Mouse (Mus musculus): ENCODE results near the gene Fshr. TPM values are rescaled to one million over a fixed set of nuclear protein-coding genes. Genes with fewer than 3 reads are reported as not detected.

Gene Fshr
- polyA plus RNA-seq, 1 experiment from 2014 or later = not detected

DNA sequence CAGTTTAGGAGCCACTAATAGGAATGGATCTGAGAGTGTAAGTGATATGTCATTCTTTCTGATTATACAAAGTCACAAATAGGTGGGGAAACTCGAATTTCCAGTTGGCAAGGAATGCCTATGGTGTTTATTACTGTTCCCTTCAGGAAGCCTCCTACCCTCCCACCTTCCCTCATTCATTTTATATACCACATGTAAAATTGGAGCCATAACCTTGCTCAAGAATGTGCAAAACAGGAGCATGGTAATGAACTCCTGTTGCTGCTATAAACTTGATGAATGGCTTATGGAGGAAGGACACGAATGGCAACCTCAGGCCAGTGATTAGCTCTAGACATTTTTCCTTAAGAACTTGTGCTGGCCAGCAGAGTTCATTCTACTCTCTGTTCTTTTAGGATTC, 117.6 kb downstream of the Fshr start:
- Histone ChIP-seq H3K9ac (ENCODE audit: low read depth, low read length) (no peak overlapping the region), H3K4me1 (replicated peaks; ENCODE audit: insufficient read depth, low read length) (no peaks in the 10 kb centered on the region), H3K4me2 (ENCODE audit: low read length) (no peak overlapping the region), H3K27me3 (ENCODE audit: insufficient read depth, low read length) (no peaks in the 10 kb centered on the region), H3K27ac (no peak overlapping the region), H3K9me3 (replicated peaks; ENCODE audit: low read length) (no peaks in the 10 kb centered on the region), H3K4me3 (replicated peaks; ENCODE audit: low read depth, low read length) (no peak overlapping the region), H3K36me3 (ENCODE audit: insufficient read depth, low read length) (no peaks in the 10 kb centered on the region)
- ATAC-seq (replicated peaks; ENCODE audit: low FRiP score, low read depth) (no peak), DNase-seq (ENCODE audit: low spot score) (no peak)
- 8% methylated on average over 2 of the region's 2 CpGs for WGBS
- TF ChIP-seq CTCF (IDR thresholded peaks at IDR 0.05; ENCODE audit: low read depth) = no peak

DNA sequence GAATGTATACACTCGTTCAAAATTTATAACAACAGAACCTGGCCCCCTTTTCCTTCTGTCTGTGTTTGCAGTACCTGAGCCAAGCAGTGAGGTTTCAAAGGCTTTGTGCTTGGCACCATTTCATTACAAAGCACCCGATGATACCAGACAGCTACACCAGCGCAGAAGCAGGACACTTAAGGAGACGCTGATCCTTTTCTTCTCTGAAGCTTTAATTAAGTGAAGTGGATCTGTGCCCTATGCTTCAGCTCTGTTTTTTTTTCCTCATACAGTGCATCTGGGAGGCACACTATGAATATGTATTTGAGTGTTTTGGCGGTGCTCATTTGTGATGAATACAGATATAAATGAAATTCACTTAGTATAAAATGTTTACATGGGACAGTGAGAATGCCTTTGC, 120.8 kb downstream of the Fshr start:
- Histone ChIP-seq H3K4me2 (ENCODE audit: low read length) (no peak overlapping the region), H3K27me3 (ENCODE audit: insufficient read depth, low read length) (no peaks in the 10 kb centered on the region), H3K9me3 (replicated peaks; ENCODE audit: low read length) (no peaks in the 10 kb centered on the region), H3K36me3 (ENCODE audit: insufficient read depth, low read length) (no peaks in the 10 kb centered on the region), H3K27ac (no peak overlapping the region), H3K9ac (ENCODE audit: low read depth, low read length) (no peak overlapping the region), H3K4me3 (replicated peaks; ENCODE audit: low read depth, low read length) (no peak overlapping the region), H3K4me1 (replicated peaks; ENCODE audit: insufficient read depth, low read length) (no peaks in the 10 kb centered on the region)
- no peak for TF ChIP-seq CTCF (IDR thresholded peaks at IDR 0.05; ENCODE audit: low read depth)
- ATAC-seq (replicated peaks; ENCODE audit: low FRiP score, low read depth) = no peak
- WGBS = 84% methylated on average over 5 of the region's 5 CpGs
- DNase-seq (ENCODE audit: low spot score) = no peak

DNA sequence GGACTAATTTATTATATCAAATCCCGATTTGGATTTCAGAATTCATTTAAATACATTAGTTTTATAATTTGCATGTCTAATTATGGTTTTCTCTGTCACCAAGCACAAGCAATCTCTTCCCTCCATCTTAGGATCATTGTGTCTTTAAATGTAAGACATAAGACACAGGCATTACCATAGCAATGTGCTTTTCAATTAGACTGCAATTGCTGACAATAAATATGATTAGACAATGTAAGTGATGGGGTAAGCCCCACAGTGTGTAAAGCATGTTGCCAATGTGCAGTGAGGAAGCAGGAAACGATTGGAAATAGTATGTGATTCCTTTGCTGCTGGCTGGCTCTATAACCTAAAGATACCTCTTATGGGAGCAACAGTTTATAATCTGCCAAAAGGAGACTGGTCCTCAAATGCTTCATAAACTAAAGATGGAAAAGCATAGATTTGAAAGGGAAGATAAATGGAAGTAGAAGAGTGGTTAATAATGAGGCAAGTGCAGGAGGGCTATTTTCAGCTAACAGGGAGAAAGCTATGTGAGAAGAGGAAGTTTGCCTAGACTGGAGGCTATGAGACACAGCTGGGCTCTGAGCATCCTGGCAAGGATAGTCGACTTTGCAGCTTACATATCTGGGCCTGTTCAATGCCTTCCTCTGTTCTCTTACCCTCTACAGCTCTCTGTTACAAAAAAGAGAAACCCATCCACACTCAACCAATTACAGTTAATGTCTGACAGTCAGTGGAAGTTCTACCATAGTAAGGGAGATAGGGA, 136.0 kb downstream of the Fshr start:
- Histone ChIP-seq H3K4me1 (replicated peaks; ENCODE audit: insufficient read depth, low read length) (no peaks in the 10 kb centered on the region), H3K4me3 (replicated peaks; ENCODE audit: low read depth, low read length) (no peak overlapping the region), H3K9me3 (replicated peaks; ENCODE audit: low read length) (no peaks in the 10 kb centered on the region), H3K27ac (no peak overlapping the region), H3K9ac (ENCODE audit: low read depth, low read length) (no peak overlapping the region), H3K4me2 (ENCODE audit: low read length) (no peak overlapping the region), H3K27me3 (ENCODE audit: insufficient read depth, low read length) (no peaks in the 10 kb centered on the region), H3K36me3 (ENCODE audit: insufficient read depth, low read length) (no peaks in the 10 kb centered on the region)
- DNase-seq (ENCODE audit: low spot score) = no peak
- no peak for TF ChIP-seq CTCF (IDR thresholded peaks at IDR 0.05; ENCODE audit: low read depth)
- 72% methylated on average over 3 of the region's 3 CpGs for WGBS
- ATAC-seq (replicated peaks; ENCODE audit: low FRiP score, low read depth) = no peak

DNA sequence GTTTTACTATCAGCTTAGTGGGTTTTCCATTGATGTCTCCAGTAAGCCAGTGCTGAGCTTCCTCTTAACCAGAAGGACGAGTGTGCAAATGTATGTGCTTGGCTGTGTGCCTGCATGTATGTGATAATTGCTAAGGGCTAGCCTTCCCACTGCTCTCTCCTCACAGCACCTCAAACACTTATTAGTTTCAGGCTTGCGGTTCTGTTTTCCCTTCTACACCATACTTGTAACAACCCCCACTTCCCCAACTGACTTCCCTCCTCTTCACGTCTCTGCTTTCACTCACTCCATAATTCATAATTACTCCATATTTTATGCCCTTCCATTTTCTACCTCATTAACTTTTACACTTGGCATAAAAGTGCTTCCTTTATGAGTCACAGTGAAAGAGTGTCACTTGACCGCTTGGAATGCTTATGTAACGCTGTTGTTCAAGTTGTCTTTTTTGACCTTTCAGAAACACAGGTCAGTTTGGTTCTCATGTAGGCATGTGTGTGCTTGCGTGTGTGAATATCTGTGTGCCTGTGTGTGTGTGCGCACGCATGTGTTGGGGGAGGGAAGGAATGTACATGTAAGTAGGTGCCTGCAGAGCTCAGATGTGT, 138.0 kb downstream of the Fshr start:
- Histone ChIP-seq H3K9me3 (replicated peaks; ENCODE audit: low read length) (no peaks in the 10 kb centered on the region), H3K4me3 (replicated peaks; ENCODE audit: low read depth, low read length) (no peak overlapping the region), H3K4me1 (replicated peaks; ENCODE audit: insufficient read depth, low read length) (no peaks in the 10 kb centered on the region), H3K27me3 (ENCODE audit: insufficient read depth, low read length) (no peaks in the 10 kb centered on the region), H3K36me3 (ENCODE audit: insufficient read depth, low read length) (no peaks in the 10 kb centered on the region), H3K9ac (ENCODE audit: low read depth, low read length) (no peak overlapping the region), H3K27ac (no peak overlapping the region), H3K4me2 (ENCODE audit: low read length) (no peak overlapping the region)
- TF ChIP-seq CTCF (IDR thresholded peaks at IDR 0.05; ENCODE audit: low read depth) = no peak
- DNase-seq (ENCODE audit: low spot score) = peak; percentile 25
- 55% methylated on average over 8 of the region's 8 CpGs for WGBS
- peak; percentile 40; the same call in 1 of the 2 replicates for ATAC-seq (replicated peaks; ENCODE audit: low FRiP score, low read depth)

GRCm38 (mm10) chr17:89051031-89051563, 149.4 kb downstream of the Fshr start:
- no peak for ATAC-seq (replicated peaks; ENCODE audit: low FRiP score, low read depth)
- WGBS = 87% methylated on average over 3 of the region's 3 CpGs
- Histone ChIP-seq H3K27ac (no peak overlapping the region), H3K36me3 (ENCODE audit: insufficient read depth, low read length) (no peaks in the 10 kb centered on the region), H3K9me3 (replicated peaks; ENCODE audit: low read length) (no peaks in the 10 kb centered on the region), H3K4me3 (replicated peaks; ENCODE audit: low read depth, low read length) (no peak overlapping the region), H3K27me3 (ENCODE audit: insufficient read depth, low read length) (no peaks in the 10 kb centered on the region), H3K9ac (ENCODE audit: low read depth, low read length) (no peak overlapping the region), H3K4me1 (replicated peaks; ENCODE audit: insufficient read depth, low read length) (no peaks in the 10 kb centered on the region), H3K4me2 (ENCODE audit: low read length) (no peak overlapping the region)
- no peak for TF ChIP-seq CTCF (IDR thresholded peaks at IDR 0.05; ENCODE audit: low read depth)
- no peak for DNase-seq (ENCODE audit: low spot score)

DNA sequence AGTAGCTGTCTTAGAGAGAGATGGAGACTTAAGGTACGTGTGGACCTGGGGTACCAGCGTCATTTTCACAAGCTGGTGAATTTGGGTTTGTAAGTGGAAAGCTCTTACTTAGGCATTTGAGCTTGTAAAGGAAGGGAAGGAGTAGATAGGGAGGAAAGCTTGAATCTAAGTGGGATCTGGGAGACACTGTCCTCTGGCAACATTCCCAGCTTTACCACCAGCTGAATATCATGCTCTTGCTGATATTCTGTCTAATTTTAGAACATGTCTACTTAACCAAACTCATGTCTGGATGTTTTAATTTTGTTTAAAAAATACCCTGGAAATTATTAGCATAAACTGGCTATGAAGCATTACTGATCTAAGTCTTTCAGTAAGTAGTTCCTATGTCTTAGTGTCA, 151.4 kb downstream of the Fshr start:
- ATAC-seq (replicated peaks; ENCODE audit: low FRiP score, low read depth) (no peak), DNase-seq (ENCODE audit: low spot score) (no peak)
- no peaks in the 10 kb centered on the region for H3K4me1 ChIP-seq (replicated peaks; ENCODE audit: insufficient read depth, low read length)
- no peaks in the 10 kb centered on the region for H3K9me3 ChIP-seq (replicated peaks; ENCODE audit: low read length)
- no peak overlapping the region for H3K27ac ChIP-seq
- 89% methylated on average over 2 of the region's 2 CpGs for WGBS
- no peak overlapping the region for H3K4me2 ChIP-seq (ENCODE audit: low read length)
- no peaks in the 10 kb centered on the region for H3K27me3 ChIP-seq (ENCODE audit: insufficient read depth, low read length)
- no peak overlapping the region for H3K4me3 ChIP-seq (replicated peaks; ENCODE audit: low read depth, low read length)
- no peak for TF ChIP-seq CTCF (IDR thresholded peaks at IDR 0.05; ENCODE audit: low read depth)
- no peaks in the 10 kb centered on the region for H3K36me3 ChIP-seq (ENCODE audit: insufficient read depth, low read length)
- H3K9ac ChIP-seq (ENCODE audit: low read depth, low read length) = no peak overlapping the region
